Mouse (Mus musculus) bone marrow macrophage, adult 2 months (primary cell): Measurements from ENCODE around the gene Tbc1d24. TPM values are rescaled to one million over a fixed set of nuclear protein-coding genes. Genes with fewer than 3 reads are reported as not detected.
"Not testable (repeated sequence)": the region's sequence is repeated elsewhere in the genome, so short reads cannot be mapped to it uniquely, and the experiment has no call there.

Experiments
- H3K27ac ChIP-seq: 2 replicates; pipeline ENCODE4 v1.5.1; 2012; ENCODE audit warnings: low read depth, low read length; ENCODE audit not compliant: insufficient read depth
- H3K4me1 ChIP-seq: 2 replicates; pipeline ENCODE4 v1.6.1; 2012; ENCODE audit warnings: low read length; ENCODE audit not compliant: control insufficient read depth, insufficient read depth
- H3K4me3 ChIP-seq: 2 replicates; pipeline ENCODE4 v1.5.1; 2012; ENCODE audit warnings: mild to moderate bottlenecking, low read length, moderate library complexity; ENCODE audit not compliant: insufficient read depth
- CTCF ChIP-seq: IDR thresholded peaks from 2 replicates; pipeline ENCODE4 v1.5.1; 2012; ENCODE audit warnings: low read depth, mild to moderate bottlenecking, low read length, moderate library complexity
- POLR2A ChIP-seq: IDR thresholded peaks from 2 replicates; pipeline ENCODE4 v1.6.1; 2012; ENCODE audit warnings: mild to moderate bottlenecking, low read depth, low read length, borderline replicate concordance
- polyA plus RNA-seq: library from polyadenylated mRNA; stranded (reverse); fragments of >200 nt; gene quantifications from 2 replicates; pipeline ENCODE4 v1.2.4, GENCODE M21; 2012; ENCODE audit not compliant: missing spikeins, insufficient read depth, insufficient read length

The Tbc1d24 gene
- polyA plus RNA-seq, 1 experiment, result 23.0 TPM

DNA sequence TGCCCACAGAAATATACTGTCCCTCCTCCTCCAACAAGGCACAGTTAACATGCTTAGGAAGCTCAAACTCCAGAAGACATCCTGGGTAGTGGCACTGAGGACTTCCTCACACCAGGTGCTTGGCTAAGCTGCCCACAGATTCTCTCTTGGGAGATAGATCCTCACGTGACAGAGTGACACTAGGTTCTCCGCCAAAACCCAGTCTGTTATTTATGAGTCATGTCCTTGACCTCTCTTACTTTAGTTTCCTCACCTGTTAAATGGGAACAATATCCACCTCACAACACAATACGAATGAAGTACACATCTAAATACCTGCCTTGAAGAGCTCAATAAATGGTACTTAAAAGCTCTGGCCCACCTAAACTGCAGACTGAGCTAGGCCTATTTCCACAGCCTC lies 66.1 kb downstream of the Tbc1d24 start:
- peaks cover 15% of the 10 kb centered on the region for H3K4me1 ChIP-seq
- H3K4me3 ChIP-seq, result no peak overlapping the region
- TF ChIP-seq POLR2A (no peak), CTCF (no peak)
- no peak overlapping the region for H3K27ac ChIP-seq

DNA sequence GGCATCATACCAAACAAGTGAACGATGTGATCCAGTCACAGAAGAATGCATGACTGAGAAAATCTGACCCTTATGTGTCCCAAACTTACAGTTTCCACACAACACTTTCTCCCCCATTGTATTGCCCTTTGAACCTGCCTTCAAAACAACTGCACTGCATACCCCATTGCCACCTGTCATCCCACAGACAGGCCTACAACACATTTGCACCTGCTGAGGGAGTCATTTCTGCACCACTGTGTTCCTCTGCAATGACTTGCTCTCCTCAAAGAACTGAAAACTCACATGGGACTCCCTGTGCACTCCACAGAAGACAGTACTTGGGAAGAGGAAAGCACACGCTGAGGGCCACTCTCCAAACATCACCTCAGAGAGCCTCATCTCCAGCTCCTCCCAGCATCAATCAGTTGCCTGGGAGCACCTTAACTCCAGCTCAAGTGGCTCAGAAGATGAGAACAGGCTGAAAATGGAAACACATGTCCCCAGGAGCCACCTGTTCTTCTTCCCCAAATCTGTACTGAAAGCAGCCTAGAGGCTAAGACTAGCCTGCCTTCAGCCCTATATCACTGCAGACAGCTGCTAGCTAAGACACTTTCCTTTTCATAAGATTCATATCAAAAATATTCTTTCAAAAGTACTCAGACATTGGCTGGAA lies 68.0 kb downstream of the Tbc1d24 start:
- Histone ChIP-seq H3K4me1 (peaks cover 15% of the 10 kb centered on the region), H3K4me3 (no peak overlapping the region), H3K27ac (no peak overlapping the region)
- TF ChIP-seq POLR2A, result no peak
- no peak for TF ChIP-seq CTCF

DNA sequence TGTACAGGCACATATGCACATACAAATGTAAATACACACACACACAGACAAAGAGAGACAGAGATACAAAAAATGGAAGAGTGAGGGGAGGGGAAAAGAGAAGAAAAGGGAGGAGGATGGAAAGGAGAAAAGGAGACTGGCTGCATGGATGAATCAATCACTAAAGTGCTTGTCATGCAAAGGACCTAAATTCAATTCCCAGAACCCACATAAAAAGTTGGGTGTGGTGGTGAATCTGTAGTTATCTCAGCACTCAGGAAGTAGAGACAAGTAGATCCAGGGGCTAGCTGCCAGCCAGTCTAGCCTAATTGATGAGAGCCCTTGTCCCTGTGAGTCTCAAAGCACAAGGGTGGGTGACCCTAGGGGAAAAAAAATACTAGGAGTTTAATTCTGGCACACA lies 71.3 kb downstream of the Tbc1d24 start:
- Histone ChIP-seq H3K27ac (no peak overlapping the region), H3K4me1 (peaks cover 4% of the 10 kb centered on the region), H3K4me3 (no peak overlapping the region)
- no peak for TF ChIP-seq CTCF
- TF ChIP-seq POLR2A, result no peak

DNA sequence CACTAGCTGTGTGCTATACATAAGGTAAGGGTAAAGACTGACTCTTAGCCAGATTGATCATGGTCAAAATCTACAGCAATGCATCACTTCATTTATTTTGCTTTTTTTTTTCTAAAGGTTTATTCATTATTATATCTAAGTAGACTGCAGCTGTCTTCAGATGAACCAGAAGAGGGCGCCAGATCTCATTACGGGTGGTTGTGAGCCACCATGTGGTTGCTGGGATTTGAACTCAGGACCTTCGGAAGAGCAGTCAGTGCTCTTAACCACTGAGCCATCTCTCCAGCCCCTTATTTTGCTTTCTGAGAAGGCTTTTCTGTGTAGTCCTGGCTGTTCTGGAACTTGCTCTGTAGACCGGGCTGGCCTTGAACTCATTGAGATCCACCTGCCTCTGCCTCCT lies 72.4 kb downstream of the Tbc1d24 start:
- not testable (repeated sequence) for H3K4me1 ChIP-seq, H3K27ac ChIP-seq, H3K4me3 ChIP-seq
- TF ChIP-seq CTCF, result peak; percentile 51; the same call in 1 of the 2 replicates

DNA sequence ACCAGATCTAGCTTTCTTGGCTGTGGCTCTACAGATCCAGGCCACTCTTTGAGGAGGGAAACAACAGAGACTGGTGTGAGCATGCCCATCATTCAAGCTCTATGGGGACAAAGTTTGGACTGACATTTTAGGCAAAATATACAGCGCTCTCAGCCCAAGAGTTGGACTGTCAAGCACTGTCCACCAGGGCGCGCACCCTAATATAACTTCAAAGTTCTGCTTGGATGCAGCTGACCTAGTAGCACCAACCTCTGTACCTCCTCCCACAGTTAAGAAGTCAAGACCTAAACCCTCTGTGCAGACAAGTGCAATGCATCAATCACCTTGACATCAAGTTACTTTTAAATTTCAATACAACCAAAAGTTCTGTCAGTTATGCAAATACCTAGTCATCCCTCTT lies 73.8 kb downstream of the Tbc1d24 start:
- TF ChIP-seq POLR2A (no peak), CTCF (no peak)
- Histone ChIP-seq H3K27ac (no peak overlapping the region), H3K4me1 (peaks cover 4% of the 10 kb centered on the region), H3K4me3 (no peak overlapping the region)

DNA sequence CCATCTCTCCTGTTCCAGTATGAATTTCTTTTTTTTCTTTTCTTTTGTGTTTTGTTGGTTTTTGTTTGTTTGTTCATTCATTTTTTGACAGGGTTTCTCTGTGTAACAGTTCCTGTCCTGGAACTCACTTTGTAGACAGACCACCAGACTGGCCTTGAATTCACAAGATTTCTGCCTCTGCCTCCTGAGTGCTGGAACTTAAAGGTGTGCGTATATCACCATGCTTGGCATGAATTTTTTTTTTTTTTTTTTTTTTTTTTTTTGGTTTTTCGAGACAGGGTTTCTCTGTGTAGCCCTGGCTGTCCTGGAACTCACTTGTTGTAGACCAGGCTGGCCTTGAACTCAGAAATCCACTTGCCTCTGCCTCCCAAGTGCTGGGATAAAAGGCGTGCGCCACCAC lies 76.1 kb downstream of the Tbc1d24 start:
- H3K4me1 ChIP-seq, H3K27ac ChIP-seq, H3K4me3 ChIP-seq: not testable (repeated sequence)

DNA sequence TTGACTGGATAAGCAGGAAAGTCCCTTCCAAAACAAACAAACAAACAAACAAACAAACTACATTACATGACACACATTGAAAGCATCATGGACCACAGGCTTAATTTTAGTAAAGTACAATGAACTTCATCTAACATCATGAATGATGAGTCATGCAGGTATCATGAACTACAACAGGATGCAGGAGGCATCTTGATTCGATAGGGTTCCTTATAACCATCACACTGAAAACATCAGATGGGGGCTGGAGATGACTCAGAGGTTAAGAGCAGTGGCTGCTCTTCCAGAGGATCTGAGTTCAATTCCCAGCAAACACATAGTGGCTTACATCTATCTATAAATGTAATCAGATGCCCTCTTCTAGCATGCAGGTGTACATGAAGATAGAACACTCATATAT lies 77.8 kb downstream of the Tbc1d24 start:
- H3K4me1 ChIP-seq, result peaks cover 8% of the 10 kb centered on the region
- H3K27ac ChIP-seq, result no peak overlapping the region
- no peak for TF ChIP-seq POLR2A
- TF ChIP-seq CTCF, result no peak
- H3K4me3 ChIP-seq, result no peak overlapping the region

DNA sequence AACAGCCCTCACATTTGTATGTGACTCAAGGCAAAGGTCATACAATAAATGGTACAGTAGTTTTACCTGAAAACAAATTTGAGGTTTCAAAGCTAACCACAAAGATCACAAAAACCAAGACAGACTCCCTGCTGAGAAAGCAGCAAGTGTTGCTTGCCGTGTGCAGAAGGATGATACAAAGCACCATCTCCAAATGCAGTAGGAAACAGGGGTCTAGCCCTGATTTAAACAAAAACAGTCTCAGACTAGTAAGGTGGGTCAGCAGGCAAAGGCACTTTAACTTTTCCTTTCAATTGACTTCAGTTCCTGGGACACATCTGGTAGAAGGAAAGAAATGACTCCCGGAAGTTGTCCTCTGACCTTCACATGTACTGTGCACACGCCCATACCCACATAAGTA lies 78.6 kb downstream of the Tbc1d24 start:
- peaks cover 6% of the 10 kb centered on the region for H3K4me1 ChIP-seq
- no peak overlapping the region for H3K27ac ChIP-seq
- TF ChIP-seq POLR2A (no peak), CTCF (no peak)
- no peak overlapping the region for H3K4me3 ChIP-seq

Other genes starting within 250 kb of the Tbc1d24 start
- 0.44 and 1.7 TPM in 2 replicates for gene Prss30, start 225.0 kb downstream of the Tbc1d24 start, polyA plus RNA-seq
- gene Prss22, start 207.5 kb downstream of the Tbc1d24 start, polyA plus RNA-seq, result not detected in 2 replicates
- not detected in 2 replicates for gene Prss27, start 167.4 kb downstream of the Tbc1d24 start, polyA plus RNA-seq
- gene Kctd5, start 132.1 kb downstream of the Tbc1d24 start, polyA plus RNA-seq, result 13.1 and 15.9 TPM in 2 replicates
- 32.9 and 39.6 TPM in 2 replicates for gene Pdpk1, start 54.6 kb downstream of the Tbc1d24 start, polyA plus RNA-seq
- 89.6 and 118 TPM in 2 replicates for gene Amdhd2, start 41.8 kb downstream of the Tbc1d24 start, polyA plus RNA-seq
- 1,159 and 1,346 TPM in 2 replicates for gene Atp6v0c, start 35.9 kb downstream of the Tbc1d24 start, polyA plus RNA-seq
- 0.47 TPM in 1 of 2 replicates, not detected in the other for gene Ntn3, start 4.0 kb upstream of the Tbc1d24 start, polyA plus RNA-seq
- 7.7 and 8.5 TPM in 2 replicates for gene Tedc2, start 15.3 kb upstream of the Tbc1d24 start, polyA plus RNA-seq
- gene Ccnf, start 45.9 kb upstream of the Tbc1d24 start, polyA plus RNA-seq, result 25.8 and 33.4 TPM in 2 replicates
- 0.40 TPM in 1 of 2 replicates, not detected in the other for gene Abca17, start 145.5 kb upstream of the Tbc1d24 start, polyA plus RNA-seq
- gene Abca3, start 146.4 kb upstream of the Tbc1d24 start, polyA plus RNA-seq, result 41.7 and 49.0 TPM in 2 replicates
- 65.0 and 72.0 TPM in 2 replicates for gene Rnps1, start 209.0 kb upstream of the Tbc1d24 start, polyA plus RNA-seq
- 21.5 and 23.3 TPM in 2 replicates for gene Eci1, start 221.1 kb upstream of the Tbc1d24 start, polyA plus RNA-seq
- gene Dnase1l2, start 237.5 kb upstream of the Tbc1d24 start, polyA plus RNA-seq, result 3.3 and 3.8 TPM in 2 replicates